Mouse (Mus musculus): ENCODE results near the gene Pcnx2. TPM values are rescaled to one million over a fixed set of nuclear protein-coding genes. Genes with fewer than 3 reads are reported as not detected.

Pcnx2 gene
- polyA plus RNA-seq, 1 experiment from 2014 or later = 0.10 TPM

GRCm38 (mm10) chr8:125733964-125734956 lies 163.9 kb downstream of the Pcnx2 start:
- peak overlapping the region; percentile 84 for H3K9ac ChIP-seq
- no peaks in the 10 kb centered on the region for H3K9me3 ChIP-seq (replicated peaks)
- H3K4me2 ChIP-seq = peak overlapping the region; percentile 86
- H3K4me1 ChIP-seq (replicated peaks) = peaks cover 12% of the 10 kb centered on the region; the same call in 1 of the 2 replicates
- ATAC-seq (ENCODE audit: insufficient number of reproducible peaks, low FRiP score) = peak; percentile 92
- no peak overlapping the region for H3K27ac ChIP-seq (ENCODE audit: poor library complexity, severe bottlenecking)
- no peaks in the 10 kb centered on the region for H3K27me3 ChIP-seq (replicated peaks)
- no peaks in the 10 kb centered on the region for H3K36me3 ChIP-seq
- WGBS = 5% methylated on average over 52 of the region's 52 CpGs
- peak overlapping the region; percentile 72 for H3K4me3 ChIP-seq

GRCm38 (mm10) chr8:125729746-125730145 lies 168.4 kb downstream of the Pcnx2 start, which contains the start of gene Ntpcr:
Ntpcr (plus strand) TSS chr8:125729963.
- Histone ChIP-seq H3K4me2 (no peak within 1 kb of the TSS), H3K27me3 (replicated peaks) (no peaks in the 10 kb centered on the region), H3K4me3 (no peak within 1 kb of the TSS), H3K27ac (ENCODE audit: poor library complexity, severe bottlenecking) (no peak within 1 kb of the TSS), H3K36me3 (no peaks in the 10 kb centered on the region), H3K9ac (no peak within 1 kb of the TSS), H3K4me1 (replicated peaks) (peaks cover 12% of the 10 kb centered on the region; the same call in 1 of the 2 replicates), H3K9me3 (replicated peaks) (no peaks in the 10 kb centered on the region)
- ATAC-seq (ENCODE audit: insufficient number of reproducible peaks, low FRiP score) = no peak
- WGBS = 76% methylated on average over 7 of the region's 7 CpGs

GRCm38 (mm10) chr8:125727797-125728196 lies 170.3 kb downstream of the Pcnx2 start:
- ATAC-seq (ENCODE audit: insufficient number of reproducible peaks, low FRiP score) = no peak
- no peaks in the 10 kb centered on the region for H3K9me3 ChIP-seq (replicated peaks)
- H3K4me2 ChIP-seq = no peak overlapping the region
- H3K27me3 ChIP-seq (replicated peaks) = no peaks in the 10 kb centered on the region
- 51% methylated on average over 8 of the region's 8 CpGs for WGBS
- no peak overlapping the region for H3K27ac ChIP-seq (ENCODE audit: poor library complexity, severe bottlenecking)
- H3K9ac ChIP-seq = no peak overlapping the region
- H3K4me1 ChIP-seq (replicated peaks) = 0 out of 2 replicates have a peak, but pooled peaks cover 5% of the 10 kb centered on the region
- H3K4me3 ChIP-seq = no peak overlapping the region
- H3K36me3 ChIP-seq = no peaks in the 10 kb centered on the region

- H3K27me3 ChIP-seq (replicated peaks) = no peaks in the 10 kb centered on the region
- H3K4me1 ChIP-seq (replicated peaks) = 0 out of 2 replicates have a peak, but pooled peaks cover 5% of the 10 kb centered on the region
- WGBS = 78% methylated on average over 5 of the region's 5 CpGs
- no peak for ATAC-seq (ENCODE audit: insufficient number of reproducible peaks, low FRiP score)
- no peak overlapping the region for H3K4me2 ChIP-seq
- no peaks in the 10 kb centered on the region for H3K9me3 ChIP-seq (replicated peaks)
- H3K36me3 ChIP-seq = no peaks in the 10 kb centered on the region
- no peak overlapping the region for H3K27ac ChIP-seq (ENCODE audit: poor library complexity, severe bottlenecking)
- no peak overlapping the region for H3K9ac ChIP-seq
- H3K4me3 ChIP-seq = no peak overlapping the region
Measured at GRCm38 (mm10) chr8:125726986-125727385, 171.1 kb downstream of the Pcnx2 start.

- no peak for ATAC-seq (ENCODE audit: insufficient number of reproducible peaks, low FRiP score)
- Histone ChIP-seq H3K36me3 (no peaks in the 10 kb centered on the region), H3K9me3 (replicated peaks) (no peaks in the 10 kb centered on the region), H3K4me1 (replicated peaks) (0 out of 2 replicates have a peak, but pooled peaks cover 3% of the 10 kb centered on the region), H3K9ac (no peak overlapping the region), H3K4me2 (no peak overlapping the region), H3K4me3 (no peak overlapping the region), H3K27ac (ENCODE audit: poor library complexity, severe bottlenecking) (no peak overlapping the region), H3K27me3 (replicated peaks) (no peaks in the 10 kb centered on the region)
- WGBS = 83% methylated on average over 4 of the region's 4 CpGs
Measured at GRCm38 (mm10) chr8:125726143-125726542, 172.0 kb downstream of the Pcnx2 start.

GRCm38 (mm10) chr8:125725037-125725820 lies 172.9 kb downstream of the Pcnx2 start:
- Histone ChIP-seq H3K9ac (no peak overlapping the region), H3K9me3 (replicated peaks) (no peaks in the 10 kb centered on the region), H3K4me2 (no peak overlapping the region), H3K36me3 (no peaks in the 10 kb centered on the region), H3K4me1 (replicated peaks) (no peaks in the 10 kb centered on the region), H3K27ac (ENCODE audit: poor library complexity, severe bottlenecking) (no peak overlapping the region), H3K4me3 (no peak overlapping the region), H3K27me3 (replicated peaks) (no peaks in the 10 kb centered on the region)
- WGBS = 64% methylated on average over 6 of the region's 6 CpGs
- ATAC-seq (ENCODE audit: insufficient number of reproducible peaks, low FRiP score) = no peak

GRCm38 (mm10) chr8:125723437-125723836 lies 174.7 kb downstream of the Pcnx2 start:
- no peak overlapping the region for H3K4me2 ChIP-seq
- no peak overlapping the region for H3K4me3 ChIP-seq
- no peaks in the 10 kb centered on the region for H3K4me1 ChIP-seq (replicated peaks)
- H3K36me3 ChIP-seq = no peaks in the 10 kb centered on the region
- no peaks in the 10 kb centered on the region for H3K27me3 ChIP-seq (replicated peaks)
- H3K9me3 ChIP-seq (replicated peaks) = no peaks in the 10 kb centered on the region
- H3K9ac ChIP-seq = no peak overlapping the region
- ATAC-seq (ENCODE audit: insufficient number of reproducible peaks, low FRiP score) = no peak
- H3K27ac ChIP-seq (ENCODE audit: poor library complexity, severe bottlenecking) = no peak overlapping the region
- 91% methylated on average over 6 of the region's 6 CpGs for WGBS

- no peaks in the 10 kb centered on the region for H3K9me3 ChIP-seq (replicated peaks)
- peaks cover 8% of the 10 kb centered on the region for H3K4me1 ChIP-seq (replicated peaks)
- no peak overlapping the region for H3K27ac ChIP-seq (ENCODE audit: poor library complexity, severe bottlenecking)
- 90% methylated on average over 7 of the region's 7 CpGs for WGBS
- H3K9ac ChIP-seq = no peak overlapping the region
- H3K4me3 ChIP-seq = no peak overlapping the region
- no peak overlapping the region for H3K4me2 ChIP-seq
- no peaks in the 10 kb centered on the region for H3K27me3 ChIP-seq (replicated peaks)
- no peak for ATAC-seq (ENCODE audit: insufficient number of reproducible peaks, low FRiP score)
- H3K36me3 ChIP-seq = no peaks in the 10 kb centered on the region
Measured at GRCm38 (mm10) chr8:125722675-125723074, 175.4 kb downstream of the Pcnx2 start.

GRCm38 (mm10) chr8:125718914-125719313 lies 179.2 kb downstream of the Pcnx2 start:
- Histone ChIP-seq H3K9me3 (replicated peaks) (no peaks in the 10 kb centered on the region), H3K4me1 (replicated peaks) (peaks cover 23% of the 10 kb centered on the region), H3K27me3 (replicated peaks) (no peaks in the 10 kb centered on the region), H3K36me3 (no peaks in the 10 kb centered on the region), H3K27ac (ENCODE audit: poor library complexity, severe bottlenecking) (no peak overlapping the region), H3K4me3 (no peak overlapping the region), H3K9ac (no peak overlapping the region), H3K4me2 (no peak overlapping the region)
- ATAC-seq (ENCODE audit: insufficient number of reproducible peaks, low FRiP score) = no peak
- 67% methylated on average over 4 of the region's 4 CpGs for WGBS

- Histone ChIP-seq H3K4me1 (replicated peaks) (peaks cover 23% of the 10 kb centered on the region), H3K4me3 (no peak overlapping the region), H3K9ac (no peak overlapping the region), H3K4me2 (no peak overlapping the region), H3K9me3 (replicated peaks) (peaks cover 2% of the 10 kb centered on the region; the same call in 1 of the 2 replicates), H3K27me3 (replicated peaks) (no peaks in the 10 kb centered on the region), H3K36me3 (no peaks in the 10 kb centered on the region), H3K27ac (ENCODE audit: poor library complexity, severe bottlenecking) (no peak overlapping the region)
- no peak for ATAC-seq (ENCODE audit: insufficient number of reproducible peaks, low FRiP score)
- WGBS = 41% methylated on average over 7 of the region's 7 CpGs
Measured at GRCm38 (mm10) chr8:125716613-125717012, 181.5 kb downstream of the Pcnx2 start.

GRCm38 (mm10) chr8:125716211-125716610 lies 181.9 kb downstream of the Pcnx2 start:
- WGBS = 38% methylated on average over 4 of the region's 4 CpGs

More at GRCm38 (mm10) chr8:125716211-125716610, 181.9 kb downstream of the Pcnx2 start:
- no peaks in the 10 kb centered on the region for H3K36me3 ChIP-seq
- H3K4me3 ChIP-seq = no peak overlapping the region
- H3K9ac ChIP-seq = no peak overlapping the region
- H3K27ac ChIP-seq (ENCODE audit: poor library complexity, severe bottlenecking) = no peak overlapping the region; the same call in 1 of the 2 replicates
- peaks cover 23% of the 10 kb centered on the region for H3K4me1 ChIP-seq (replicated peaks)
- H3K4me2 ChIP-seq = no peak overlapping the region
- H3K9me3 ChIP-seq (replicated peaks) = peaks cover 2% of the 10 kb centered on the region; the same call in 1 of the 2 replicates
- no peak for ATAC-seq (ENCODE audit: insufficient number of reproducible peaks, low FRiP score)
- H3K27me3 ChIP-seq (replicated peaks) = no peaks in the 10 kb centered on the region

All from heart, embryonic 12.5 days (tissue).